Mouse (Mus musculus) cerebellum, adult 2 months (tissue): ENCODE results near the gene Arhgap42. TPM values are rescaled to one million over a fixed set of nuclear protein-coding genes. Genes with fewer than 3 reads are reported as not detected.

Source experiments
- DNase-seq, 2 experiments: peaks; one replicate each; pipeline ENCODE4 v3.0.0; 2021
- H3K27ac ChIP-seq: fragments of 200-500 bp; 2 replicates; pipeline ENCODE4 v1.5.1; 2012; ENCODE audit warnings: low read length, control low read depth, inconsistent platforms; ENCODE audit not compliant: insufficient read depth
- H3K27me3 ChIP-seq: fragments of 200-500 bp; 2 replicates; pipeline ENCODE4 v1.6.1; 2012; ENCODE audit warnings: inconsistent platforms, mild to moderate bottlenecking, low read length, moderate library complexity; ENCODE audit not compliant: control insufficient read depth, insufficient read depth
- H3K4me1 ChIP-seq: fragments of 200-500 bp; 2 replicates; pipeline ENCODE4 v1.6.1; 2011; ENCODE audit warnings: low read length; ENCODE audit not compliant: control insufficient read depth, insufficient read depth
- H3K4me3 ChIP-seq: fragments of 200-500 bp; replicated peaks from 2 replicates; pipeline ENCODE3; 2011; ENCODE audit warnings: mild to moderate bottlenecking, low read depth, low read length, control low read depth; ENCODE audit not compliant: insufficient read depth
- CTCF ChIP-seq: fragments of 200-500 bp; IDR thresholded peaks from 2 replicates; pipeline ENCODE4 v1.5.1; 2011; ENCODE audit warnings: low read depth, mild to moderate bottlenecking, control low read depth, low read length, moderate library complexity, borderline replicate concordance; ENCODE audit not compliant: insufficient read depth
- POLR2A ChIP-seq: fragments of 200-500 bp; IDR thresholded peaks from 2 replicates; pipeline ENCODE4 v1.6.1; 2011; ENCODE audit warnings: low read length, control low read depth, borderline replicate concordance; ENCODE audit not compliant: insufficient read depth
- WGBS: fragments of 180-500 bp; shearing (Covaris S2); methylation state at CpG from one replicate; pipeline ENCODE4 v1.1.7; 2018; 5-methylcytosine and 5-hydroxymethylcytosine counted together
- polyA plus RNA-seq: library from polyadenylated mRNA; depleted of rRNA; stranded (reverse); fragments of >200 nt; gene quantifications from 2 replicates; pipeline ENCODE4 v1.2.3, GENCODE M21; 2012

Arhgap42 gene
- polyA plus RNA-seq, 1 experiment = 4.0 TPM

DNA sequence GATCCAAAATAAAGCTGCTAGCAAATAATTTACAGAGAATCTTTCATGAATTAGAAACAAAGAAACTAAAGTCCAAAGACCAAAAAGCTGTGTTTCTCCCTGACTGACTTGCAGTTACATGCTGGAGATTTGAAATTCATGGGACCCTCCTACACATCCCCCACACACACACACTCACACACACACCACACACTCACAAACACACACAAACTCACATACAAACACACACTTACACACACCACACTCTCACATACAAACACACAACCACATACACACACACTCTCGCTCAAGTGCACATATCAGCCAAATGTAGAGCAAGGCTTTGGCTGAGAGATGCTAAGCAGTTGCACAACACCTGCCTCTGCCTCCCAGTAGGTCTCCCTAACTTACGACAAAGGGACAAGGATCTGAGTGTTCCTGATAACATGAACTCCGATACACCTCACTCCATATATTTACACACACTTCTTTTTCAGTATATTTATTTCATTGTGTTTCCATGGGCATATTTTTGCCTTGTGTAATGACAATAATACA is 16.9 kb downstream of the Arhgap42 start:
- Histone ChIP-seq H3K4me3 (no peak overlapping the region), H3K27ac (no peak overlapping the region), H3K27me3 (no peaks in the 10 kb centered on the region; the same call in 1 of the 2 replicates), H3K4me1 (no peaks in the 10 kb centered on the region)
- no peak for DNase-seq
- WGBS = 67% methylated on average over 3 of the region's 3 CpGs
- TF ChIP-seq CTCF (no peak), POLR2A (no peak)

DNA sequence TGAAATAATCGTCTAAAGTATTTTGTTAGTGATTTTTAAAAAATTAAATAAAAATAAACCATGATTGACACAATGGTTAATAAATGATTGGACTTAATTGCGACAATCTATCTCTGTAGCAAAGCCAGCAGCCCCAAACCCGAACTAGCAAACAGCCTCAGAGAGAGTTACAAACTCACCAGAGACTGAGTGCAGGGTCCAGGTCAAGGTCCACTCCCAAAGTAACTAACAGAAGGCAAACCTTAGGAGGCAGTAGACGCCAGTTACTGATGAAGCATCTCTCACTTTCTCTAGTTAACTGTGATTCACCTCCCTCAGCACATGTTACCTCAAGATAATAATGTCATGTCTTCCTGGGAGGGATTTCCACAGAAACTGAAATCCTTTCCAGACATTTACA is 17.7 kb downstream of the Arhgap42 start:
- no peak overlapping the region for H3K4me3 ChIP-seq
- no peaks in the 10 kb centered on the region; the same call in 1 of the 2 replicates for H3K27me3 ChIP-seq
- H3K27ac ChIP-seq = no peak overlapping the region
- no peaks in the 10 kb centered on the region for H3K4me1 ChIP-seq
- no peak for DNase-seq
- no peak for TF ChIP-seq CTCF
- no peak for TF ChIP-seq POLR2A
- 91% methylated on average over 4 of the region's 4 CpGs for WGBS

DNA sequence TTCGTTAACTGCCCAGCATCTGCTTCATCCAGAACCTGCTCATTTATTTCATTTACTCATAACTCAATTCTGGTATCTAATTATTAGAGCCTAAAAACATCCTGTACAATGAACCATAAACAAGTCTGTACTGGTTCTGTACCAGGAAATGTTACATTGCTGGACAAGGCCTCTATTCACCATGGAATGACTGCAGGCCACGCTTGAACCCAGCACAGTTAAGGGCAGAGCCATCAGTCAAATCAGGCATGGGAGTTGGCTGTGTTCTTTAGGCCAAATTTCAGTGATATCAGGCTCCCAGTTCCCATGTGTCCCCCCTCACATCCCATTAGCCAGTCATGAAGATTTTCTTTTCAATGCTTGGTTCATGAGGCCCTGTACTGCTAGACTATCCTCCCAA is 20.6 kb downstream of the Arhgap42 start:
- Histone ChIP-seq H3K4me1 (no peaks in the 10 kb centered on the region), H3K27me3 (no peaks in the 10 kb centered on the region; the same call in 1 of the 2 replicates), H3K27ac (no peak overlapping the region), H3K4me3 (no peak overlapping the region)
- no peak for DNase-seq
- WGBS = 88% methylated on average over 2 of the region's 2 CpGs
- TF ChIP-seq CTCF = no peak
- no peak for TF ChIP-seq POLR2A

DNA sequence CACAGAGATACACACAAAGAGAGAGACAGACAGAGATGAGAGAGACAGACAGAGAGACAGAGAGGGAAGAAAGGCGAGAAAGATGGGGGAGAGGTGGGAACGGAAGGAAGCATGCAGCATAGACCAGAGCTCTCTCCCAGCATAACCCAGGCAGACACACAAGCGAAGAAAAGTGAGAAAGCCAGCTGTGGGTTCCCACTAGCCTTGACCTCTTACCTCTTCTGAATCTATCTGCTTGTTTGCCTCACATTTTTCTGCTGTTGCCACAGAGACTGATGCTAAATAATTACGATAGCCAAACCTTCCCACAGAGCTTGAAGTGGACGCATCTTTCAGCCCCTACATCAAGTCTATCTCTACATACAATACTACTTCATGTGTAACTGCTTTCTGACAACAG is 24.1 kb downstream of the Arhgap42 start:
- TF ChIP-seq POLR2A (no peak), CTCF (no peak)
- H3K4me3 ChIP-seq = no peak overlapping the region
- H3K27me3 ChIP-seq = no peaks in the 10 kb centered on the region
- 73% methylated on average over 5 of the region's 5 CpGs for WGBS
- no peaks in the 10 kb centered on the region for H3K4me1 ChIP-seq
- no peak for DNase-seq
- H3K27ac ChIP-seq = no peak overlapping the region

DNA sequence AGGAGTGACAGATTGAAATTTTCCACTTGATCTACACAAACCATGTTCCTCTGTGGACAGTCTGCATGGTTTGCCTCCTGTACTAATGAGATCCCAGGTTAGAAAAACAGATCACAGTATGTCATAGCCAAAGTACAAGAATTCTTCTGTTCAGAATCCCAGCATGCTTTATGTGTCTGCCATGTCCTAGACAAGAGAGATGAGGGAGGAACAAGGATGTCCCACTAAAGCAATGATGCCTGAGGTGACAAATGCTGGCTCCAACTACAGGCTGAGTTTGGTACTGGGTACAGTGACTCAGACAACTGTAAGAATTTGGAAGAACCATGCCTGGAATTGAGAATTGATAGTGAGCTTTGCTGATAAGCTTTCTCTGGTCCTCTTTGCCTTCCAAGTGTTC is 24.6 kb downstream of the Arhgap42 start:
- DNase-seq = no peak
- H3K4me1 ChIP-seq = no peaks in the 10 kb centered on the region
- TF ChIP-seq POLR2A = no peak
- H3K27ac ChIP-seq = no peak overlapping the region
- H3K4me3 ChIP-seq = no peak overlapping the region
- no peaks in the 10 kb centered on the region for H3K27me3 ChIP-seq

DNA sequence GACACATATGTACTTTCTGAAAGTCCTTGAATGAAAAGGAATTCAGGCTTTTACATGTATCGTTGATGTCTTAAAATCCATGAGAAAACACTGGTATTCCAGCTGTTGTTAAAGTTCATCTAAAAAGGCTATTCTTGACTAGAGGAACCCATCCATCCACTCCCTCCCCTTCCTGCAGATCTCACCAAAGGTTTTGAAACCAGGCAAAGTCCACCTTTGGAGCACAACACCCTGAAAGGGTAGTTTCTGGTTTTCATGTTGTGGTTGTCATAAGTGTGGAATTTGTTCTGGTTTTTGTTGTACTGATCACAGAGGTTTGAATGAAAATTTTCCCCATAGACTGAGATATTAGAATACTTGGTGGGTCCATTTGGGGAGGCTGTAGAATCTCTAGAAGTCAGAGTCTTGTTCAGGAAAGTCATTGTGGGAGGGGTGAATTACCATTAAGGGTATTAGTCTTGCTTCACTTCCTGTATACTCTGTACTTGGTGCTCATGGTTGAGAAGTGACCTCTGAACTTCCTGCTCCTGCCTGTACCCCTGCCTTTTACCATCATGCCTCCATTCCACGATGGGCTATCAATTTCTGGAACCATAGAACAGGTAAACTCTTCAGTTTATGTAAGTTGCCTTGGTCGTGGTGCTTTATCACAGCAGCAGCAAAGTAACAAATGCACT is 27.4 kb downstream of the Arhgap42 start:
- TF ChIP-seq CTCF (no peak), POLR2A (no peak)
- no peak overlapping the region for H3K4me3 ChIP-seq
- H3K4me1 ChIP-seq = no peaks in the 10 kb centered on the region
- WGBS = 86% methylated on average over 3 of the region's 3 CpGs
- H3K27ac ChIP-seq = no peak overlapping the region
- no peak for DNase-seq
- H3K27me3 ChIP-seq = no peaks in the 10 kb centered on the region

DNA sequence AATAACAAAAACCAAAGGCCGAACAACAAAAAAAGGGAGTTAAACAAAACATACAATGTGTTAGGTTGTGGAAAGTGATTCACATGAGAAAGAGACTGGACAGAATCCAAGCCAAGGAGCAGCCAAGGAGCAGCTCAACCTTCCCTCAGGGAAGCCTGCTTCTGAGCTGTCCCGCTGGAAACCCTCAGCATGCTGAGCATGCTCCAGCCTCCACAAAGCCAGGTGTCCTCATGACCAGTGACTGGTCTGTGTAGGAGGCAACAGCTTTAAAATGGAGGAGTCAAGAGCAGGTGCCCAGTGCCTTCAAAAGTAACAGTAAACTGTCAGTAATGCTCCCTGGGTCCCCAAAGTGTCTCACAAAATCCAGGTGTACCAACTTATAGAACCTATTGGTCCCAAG is 28.4 kb downstream of the Arhgap42 start:
- WGBS = 79% methylated on average over 2 of the region's 2 CpGs

DNA sequence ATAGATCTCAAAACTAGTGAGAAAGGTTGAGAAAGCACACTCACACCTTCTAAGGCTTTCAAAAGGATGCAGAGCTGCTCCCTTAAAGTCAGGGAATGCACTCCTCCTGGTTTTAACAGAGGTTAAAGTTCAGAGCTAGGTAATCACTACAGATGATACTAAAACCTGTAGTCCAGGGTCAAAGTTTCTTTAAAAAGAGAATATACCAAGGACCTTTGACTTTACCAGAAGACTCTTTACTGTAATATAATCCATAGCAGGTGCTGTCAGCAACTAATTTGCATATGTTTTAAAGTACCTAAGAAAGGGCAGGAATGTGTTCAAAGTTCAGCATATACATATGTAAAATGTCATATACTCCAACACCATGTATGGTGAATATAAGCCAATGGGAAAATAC is 30.7 kb downstream of the Arhgap42 start:
- Histone ChIP-seq H3K27ac (no peak overlapping the region), H3K4me1 (no peaks in the 10 kb centered on the region), H3K4me3 (no peak overlapping the region), H3K27me3 (no peaks in the 10 kb centered on the region)
- TF ChIP-seq POLR2A (no peak), CTCF (no peak)
- no peak for DNase-seq

More for the DNA sequence above, 28.4 kb downstream of the Arhgap42 start:
- no peak for DNase-seq
- no peak overlapping the region for H3K4me3 ChIP-seq
- no peak overlapping the region for H3K27ac ChIP-seq
- no peaks in the 10 kb centered on the region for H3K27me3 ChIP-seq
- no peak for TF ChIP-seq CTCF
- no peak for TF ChIP-seq POLR2A
- no peaks in the 10 kb centered on the region for H3K4me1 ChIP-seq

DNA sequence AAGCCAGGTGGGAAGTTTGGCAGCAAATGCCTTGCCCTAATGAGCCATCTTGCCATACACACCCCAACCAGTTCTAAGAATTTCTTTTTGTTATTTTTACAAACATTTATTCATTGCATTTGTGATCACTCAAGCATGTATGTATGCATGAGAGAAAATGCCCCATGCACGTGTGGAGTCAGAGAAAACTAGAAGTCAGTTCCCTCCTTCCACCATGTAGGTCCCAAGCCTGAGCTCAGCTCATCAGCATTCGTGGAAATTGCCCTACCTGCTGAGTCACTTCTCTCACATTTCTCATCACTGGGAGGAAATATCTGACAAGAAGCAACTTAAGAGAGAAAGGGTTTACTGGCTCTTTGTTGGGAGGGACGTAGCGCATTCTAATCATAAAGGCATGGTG is 31.6 kb downstream of the Arhgap42 start:
- 71% methylated on average over 4 of the region's 4 CpGs for WGBS
- Histone ChIP-seq H3K27ac (no peak overlapping the region), H3K4me3 (no peak overlapping the region), H3K4me1 (no peaks in the 10 kb centered on the region), H3K27me3 (no peaks in the 10 kb centered on the region)
- TF ChIP-seq CTCF (no peak), POLR2A (no peak)
- no peak for DNase-seq
